Mouse (Mus musculus) stomach, embryonic 15.5 days (tissue): ENCODE data around the gene Nbr1. TPM values are rescaled to one million over a fixed set of nuclear protein-coding genes. Genes with fewer than 3 reads are reported as not detected.
"Not testable (repeated sequence)": the region's sequence is repeated elsewhere in the genome, so short reads cannot be mapped to it uniquely, and the experiment has no call there.

ENCODE experiments used
- ATAC-seq: fragments of 200-750 bp; cut with Nextera tagmentation; 2 replicates; pipeline ENCODE4 v1.8.0; 2017; ENCODE audit warnings: low read depth, moderate number of reproducible peaks, moderate TSS enrichment; ENCODE audit not compliant: insufficient read depth, low FRiP score
- H3K27ac ChIP-seq: fragments of 300-500 bp; sonication (generic); 2 replicates; pipeline ENCODE4 v1.5.1; 2015; ENCODE audit warnings: mild to moderate bottlenecking, inconsistent platforms
- H3K27me3 ChIP-seq: fragments of 300-500 bp; sonication (generic); replicated peaks from 2 replicates; pipeline ENCODE4 v1.6.1; 2015; ENCODE audit warnings: inconsistent platforms
- H3K36me3 ChIP-seq: fragments of 300-500 bp; sonication (generic); 2 replicates; pipeline ENCODE4 v1.6.1; 2015; ENCODE audit warnings: inconsistent platforms
- H3K4me1 ChIP-seq: fragments of 300-500 bp; sonication (generic); 2 replicates; pipeline ENCODE4 v1.6.1; 2015; ENCODE audit warnings: inconsistent platforms
- H3K4me2 ChIP-seq: fragments of 300-500 bp; sonication (generic); 2 replicates; pipeline ENCODE4 v1.6.1; 2015; ENCODE audit warnings: mild to moderate bottlenecking, inconsistent platforms
- H3K4me3 ChIP-seq: fragments of 300-500 bp; sonication (generic); replicated peaks from 2 replicates; pipeline ENCODE4 v1.5.1; 2015; ENCODE audit warnings: inconsistent platforms
- H3K9ac ChIP-seq: fragments of 300-500 bp; sonication (generic); 2 replicates; pipeline ENCODE4 v1.6.1; 2015; ENCODE audit warnings: inconsistent platforms
- H3K9me3 ChIP-seq: fragments of 300-500 bp; sonication (generic); 2 replicates; pipeline ENCODE4 v1.6.1; 2016; ENCODE audit warnings: inconsistent platforms
- WGBS: fragments of 180-500 bp; shearing (Covaris S2); methylation state at CpG from one replicate; pipeline ENCODE4 v1.1.7; 2015; 5-methylcytosine and 5-hydroxymethylcytosine counted together
- polyA plus RNA-seq: library from polyadenylated mRNA; unstranded; fragments of >200 nt; fragmentation: Nextera tagmentation; extraction: Ambion mirVana; gene quantifications from 2 replicates; pipeline ENCODE4 v1.2.1, GENCODE M21; 2015

Nbr1 gene
- polyA plus RNA-seq, 1 experiment from 2014 or later, result 56.4 TPM

GRCm38 (mm10) chr11:101628733-101629417, 76.9 kb downstream of the Nbr1 start:
- H3K27ac ChIP-seq, ATAC-seq, H3K4me1 ChIP-seq, H3K27me3 ChIP-seq, H3K36me3 ChIP-seq, H3K9ac ChIP-seq, H3K9me3 ChIP-seq, H3K4me3 ChIP-seq: not testable (repeated sequence)
- peak overlapping the region; percentile 73 for H3K4me2 ChIP-seq
- WGBS, result 60% methylated on average over 4 of the region's 5 CpGs

Other genes starting within 250 kb of the Nbr1 start
- 135 and 142 TPM in 2 replicates for gene Becn1, start 249.9 kb upstream of the Nbr1 start, polyA plus RNA-seq
- 125 and 136 TPM in 2 replicates for gene Psme3, start 235.9 kb upstream of the Nbr1 start, polyA plus RNA-seq
- gene Aoc2, start 227.1 kb upstream of the Nbr1 start, polyA plus RNA-seq, result 1.3 and 1.4 TPM in 2 replicates
- gene Aoc3, start 221.5 kb upstream of the Nbr1 start, polyA plus RNA-seq, result 2.0 and 3.0 TPM in 2 replicates
- 0.06 and 0.09 TPM in 2 replicates for gene G6pc, start 184.6 kb upstream of the Nbr1 start, polyA plus RNA-seq
- 58.5 and 69.5 TPM in 2 replicates for gene Aarsd1, start 134.5 kb upstream of the Nbr1 start, polyA plus RNA-seq
- gene Gm27029, start 127.4 kb upstream of the Nbr1 start, polyA plus RNA-seq, result 6.9 and 12.3 TPM in 2 replicates
- 20.7 and 20.8 TPM in 2 replicates for gene Rundc1, start 127.1 kb upstream of the Nbr1 start, polyA plus RNA-seq
- gene Ptges3l, start 126.8 kb upstream of the Nbr1 start, polyA plus RNA-seq, result 14.5 and 17.5 TPM in 2 replicates
- 284 and 331 TPM in 2 replicates for gene Rpl27, start 109.9 kb upstream of the Nbr1 start, polyA plus RNA-seq
- 24.2 and 24.5 TPM in 2 replicates for gene Ifi35, start 103.7 kb upstream of the Nbr1 start, polyA plus RNA-seq
- 16.0 and 17.1 TPM in 2 replicates for gene Rnd2, start 87.2 kb upstream of the Nbr1 start, polyA plus RNA-seq
- 59.3 and 62.3 TPM in 2 replicates for gene Vat1, start 85.9 kb upstream of the Nbr1 start, polyA plus RNA-seq
- 9.7 and 11.8 TPM in 2 replicates for gene Brca1, start 194 bp upstream of the Nbr1 start, polyA plus RNA-seq
- 9.8 and 10.1 TPM in 2 replicates for gene Tmem106a, start 30.1 kb downstream of the Nbr1 start, polyA plus RNA-seq
- not detected in 2 replicates for gene Gm11634, start 47.1 kb downstream of the Nbr1 start, polyA plus RNA-seq
- gene Rdm1, start 75.0 kb downstream of the Nbr1 start, polyA plus RNA-seq, result 37.6 and 39.6 TPM in 2 replicates
- gene Arl4d, start 113.4 kb downstream of the Nbr1 start, polyA plus RNA-seq, result 7.6 and 7.7 TPM in 2 replicates
- gene Dhx8, start 180.8 kb downstream of the Nbr1 start, polyA plus RNA-seq, result 27.4 and 28.1 TPM in 2 replicates
- 6.8 and 9.0 TPM in 2 replicates for gene Etv4, start 233.2 kb downstream of the Nbr1 start, polyA plus RNA-seq